Mouse (Mus musculus) common myeloid progenitor, adult 5-6 weeks (primary cell): ENCODE results near the gene Car11. TPM values are rescaled to one million over a fixed set of nuclear protein-coding genes. Genes with fewer than 3 reads are reported as not detected.

ENCODE experiments used
- ATAC-seq: replicated peaks from 2 replicates; pipeline ENCODE4 v1.8.0; 2016; ENCODE audit warnings: low read depth, mild to moderate bottlenecking, moderate TSS enrichment, inconsistent platforms; ENCODE audit not compliant: poor library complexity, severe bottlenecking
- total RNA-seq: library from RNA; stranded (forward); fragments of 200-1000, 187-1606 nt; gene quantifications from 2 replicates; pipeline ENCODE4 v1.2.3, GENCODE M21; 2017

Gene Car11
- total RNA-seq, 1 experiment from 2014 or later, result not detected

DNA sequence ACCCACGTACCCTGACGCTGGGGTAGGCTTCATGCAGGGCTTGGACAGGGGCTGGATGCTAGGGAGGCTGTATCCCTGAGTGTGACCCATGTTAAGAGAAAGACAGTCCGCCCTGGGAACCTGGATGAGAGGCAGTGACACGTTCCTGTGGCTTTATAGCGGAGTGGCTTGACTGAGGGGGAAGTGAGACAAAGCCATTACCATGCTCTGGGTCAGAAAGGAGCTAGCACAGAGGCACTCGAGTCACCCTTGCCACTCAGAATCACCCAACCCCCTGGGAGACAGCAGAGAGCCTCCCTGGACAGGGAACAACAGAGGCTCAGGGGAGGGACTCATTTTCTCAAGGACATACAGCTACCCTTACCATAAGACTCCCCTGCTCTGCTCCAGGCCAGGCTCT, 10.5 kb upstream of the Car11 start:
- ATAC-seq, result 0 out of 2 replicates have a peak, but pooled peaks have one; percentile 30

DNA sequence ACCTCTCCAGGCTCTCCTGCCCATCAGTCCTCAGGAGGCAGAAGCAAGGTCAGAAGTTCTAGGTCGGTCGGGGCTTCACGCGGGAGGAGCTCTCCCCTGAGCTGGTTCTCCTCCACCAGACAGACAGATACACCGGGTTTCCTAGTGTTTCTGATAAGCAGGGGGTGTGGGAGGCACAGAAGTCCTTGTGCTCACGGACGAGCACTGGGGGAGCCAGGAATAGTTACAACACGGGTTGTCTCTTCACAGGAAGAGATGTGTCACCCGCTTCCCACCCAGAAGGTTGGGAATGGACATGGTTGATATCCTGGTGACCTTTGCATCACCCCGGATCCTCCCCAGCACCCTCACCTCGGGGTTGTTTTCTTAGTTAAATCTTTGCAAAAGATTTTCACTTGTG, 9.8 kb upstream of the Car11 start:
- no peak for ATAC-seq

DNA sequence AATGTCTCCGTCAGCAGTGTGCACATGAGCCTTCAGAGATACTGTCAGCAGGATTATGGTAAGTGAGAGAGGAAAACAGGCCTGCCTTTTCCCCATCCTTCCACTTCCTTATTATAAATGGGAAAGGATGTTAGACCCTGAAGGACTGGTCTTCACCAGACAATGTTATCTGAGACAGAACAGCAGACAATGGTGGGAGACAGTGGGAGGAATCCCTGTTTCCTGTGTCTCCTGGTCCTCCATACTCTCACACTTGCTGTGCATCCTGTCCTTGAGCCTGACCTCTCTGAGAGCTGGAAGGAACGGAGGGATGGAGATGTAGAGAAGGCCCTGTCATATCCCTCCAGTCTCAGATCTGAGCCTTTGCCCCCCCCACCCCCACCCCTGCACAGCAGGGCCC, 7.3 kb upstream of the Car11 start:
- no peak for ATAC-seq

DNA sequence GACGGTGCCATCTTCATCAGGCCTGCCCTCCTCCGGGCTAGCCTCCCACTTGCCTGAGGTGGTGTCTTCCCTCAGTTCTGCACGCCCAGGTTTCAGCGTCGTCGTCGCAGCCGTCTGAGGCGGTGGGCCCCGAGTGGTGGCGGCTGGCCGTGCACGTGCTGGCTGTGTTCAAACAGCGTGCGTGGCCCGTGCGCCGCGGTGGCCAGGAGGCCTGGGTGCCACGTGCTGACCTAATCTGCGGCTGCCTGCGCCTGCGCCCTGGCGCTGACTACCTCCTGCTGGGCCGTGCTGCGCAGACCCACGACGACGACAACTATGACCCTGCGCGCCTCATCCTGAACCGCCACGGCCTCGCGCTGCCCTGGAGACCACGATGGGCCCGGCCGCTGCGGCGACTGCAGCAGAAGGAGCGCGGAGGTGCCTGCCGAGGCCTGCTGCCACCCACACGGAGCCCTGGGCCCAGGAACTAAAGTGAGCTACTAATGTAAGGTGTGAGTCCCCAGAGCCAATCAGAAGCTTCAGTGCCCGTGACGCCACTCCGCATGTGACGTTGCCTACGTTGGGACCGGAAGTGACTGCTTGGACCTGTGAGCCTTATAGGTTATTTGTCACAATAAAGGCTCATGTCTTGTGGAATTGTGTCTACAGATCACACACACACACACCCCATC, 5.6 kb upstream of the Car11 start, which contains the start of gene Sec1:
Gene Sec1, minus strand, starts transcription at position 482 of the 671 bp plus-strand sequence.
- ATAC-seq, result no peak

DNA sequence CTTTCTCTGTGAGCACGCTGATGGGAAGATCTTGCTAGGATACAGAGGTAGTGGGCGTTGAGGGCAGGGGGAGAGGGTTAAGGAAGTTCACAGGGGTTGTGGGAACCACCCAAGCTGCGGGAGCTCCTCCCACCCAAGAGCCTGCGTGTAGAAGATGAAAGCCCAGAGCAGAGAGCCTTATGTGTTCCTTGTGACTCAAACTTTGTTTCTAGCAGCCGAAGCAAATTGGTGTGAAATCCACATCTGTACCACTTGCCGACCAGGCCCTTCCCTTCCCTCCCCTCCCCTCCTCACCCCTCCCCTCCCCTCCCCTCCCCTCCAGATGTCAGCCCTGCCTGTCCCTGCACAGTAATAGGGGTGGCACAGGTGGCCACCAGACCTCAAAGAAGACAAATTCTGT, 4.5 kb upstream of the Car11 start:
- ATAC-seq, result no peak

GRCm38 (mm10) chr7:45697894-45698293, 1.7 kb upstream of the Car11 start:
- no peak for ATAC-seq

DNA sequence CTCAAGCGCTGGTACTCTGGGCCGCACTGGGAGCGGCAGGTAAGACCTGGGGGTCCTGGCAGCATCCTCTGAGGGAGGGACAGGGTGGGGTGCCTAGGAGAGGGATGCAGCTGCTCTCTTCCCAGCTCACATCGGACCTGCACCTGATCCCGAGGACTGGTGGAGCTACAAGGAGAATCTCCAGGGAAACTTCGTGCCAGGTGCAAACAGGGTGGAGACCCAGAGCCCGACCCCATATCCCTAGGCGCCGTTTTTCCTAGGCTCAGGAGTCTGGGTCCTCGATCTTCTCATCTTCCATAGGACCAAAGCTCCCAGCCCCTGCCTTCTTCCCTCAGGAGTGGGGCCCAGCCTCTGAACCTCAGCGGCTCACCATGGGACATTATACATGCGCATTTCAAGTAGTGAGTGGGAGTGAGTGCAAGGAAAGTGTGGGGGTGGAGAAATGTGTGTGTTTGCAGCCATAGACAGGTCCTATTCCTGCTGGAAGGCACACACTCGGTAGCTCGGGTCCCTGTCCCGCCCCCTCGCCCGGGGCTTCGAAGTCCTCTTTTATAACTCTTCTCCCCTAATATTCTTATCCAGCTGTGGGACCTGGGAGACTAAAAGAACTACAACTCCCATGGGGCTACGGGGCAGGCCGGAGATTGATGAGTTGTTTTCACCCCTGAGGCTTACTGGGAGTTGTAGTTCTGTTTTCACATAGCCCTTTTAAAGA, 815 bp downstream of the Car11 start:
- ATAC-seq, result 0 out of 2 replicates have a peak, but pooled peaks have one; percentile 19

GRCm38 (mm10) chr7:45701072-45701471, 1.4 kb downstream of the Car11 start:
- ATAC-seq, result no peak

- ATAC-seq, result no peak
These were observed 2.0 kb downstream of the Car11 start for GRCm38 (mm10) chr7:45701607-45702006.

DNA sequence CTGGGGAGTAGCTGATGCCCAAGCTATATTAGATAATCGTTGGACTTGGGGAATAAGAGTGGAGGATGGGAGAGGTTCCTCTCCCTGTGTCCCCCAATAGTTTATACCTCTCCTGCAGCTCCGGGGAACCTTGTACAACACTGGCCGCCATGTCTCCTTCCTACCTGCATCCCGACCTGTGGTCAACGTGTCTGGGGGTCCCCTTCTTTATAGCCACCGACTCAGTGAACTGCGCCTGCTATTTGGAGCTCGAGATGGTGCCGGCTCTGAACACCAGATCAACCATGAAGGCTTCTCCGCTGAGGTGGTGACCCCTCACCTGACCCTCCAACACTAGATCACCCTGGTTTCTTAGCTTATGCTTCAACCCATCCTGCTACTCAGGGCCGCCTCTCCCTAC, 2.7 kb downstream of the Car11 start:
- ATAC-seq, result no peak

GRCm38 (mm10) chr7:45702809-45703520, 3.3 kb downstream of the Car11 start:
- ATAC-seq, result no peak

DNA sequence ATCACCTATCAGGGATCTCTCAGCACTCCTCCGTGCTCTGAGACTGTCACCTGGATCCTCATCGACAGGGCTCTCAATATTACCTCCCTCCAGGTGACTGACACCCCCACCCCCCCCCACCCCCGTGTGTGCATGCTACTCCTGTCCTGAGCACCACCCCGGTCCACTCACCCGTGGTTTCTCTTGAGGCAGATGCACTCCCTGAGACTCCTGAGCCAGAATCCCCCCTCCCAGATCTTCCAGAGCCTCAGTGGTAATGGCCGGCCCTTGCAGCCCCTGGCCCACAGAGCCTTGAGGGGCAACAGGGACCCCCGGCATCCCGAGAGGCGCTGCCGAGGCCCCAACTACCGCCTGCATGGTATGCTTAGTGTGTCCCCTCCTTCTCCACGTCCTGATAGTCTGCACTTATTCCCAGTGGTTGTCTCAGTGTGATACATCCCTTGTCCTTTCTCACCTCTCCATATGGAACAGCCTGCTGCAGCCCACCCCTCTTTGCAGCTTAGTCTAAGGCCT, 3.9 kb downstream of the Car11 start:
- ATAC-seq, result no peak

- peak; percentile 23 for ATAC-seq
These were observed 4.5 kb downstream of the Car11 start for GRCm38 (mm10) chr7:45704046-45704559.

GRCm38 (mm10) chr7:45704730-45705442, 5.2 kb downstream of the Car11 start, which contains the start of gene Dbp:
TSS of gene Dbp (plus strand) at chr7:45705088.
- ATAC-seq, result peak; percentile 75

DNA sequence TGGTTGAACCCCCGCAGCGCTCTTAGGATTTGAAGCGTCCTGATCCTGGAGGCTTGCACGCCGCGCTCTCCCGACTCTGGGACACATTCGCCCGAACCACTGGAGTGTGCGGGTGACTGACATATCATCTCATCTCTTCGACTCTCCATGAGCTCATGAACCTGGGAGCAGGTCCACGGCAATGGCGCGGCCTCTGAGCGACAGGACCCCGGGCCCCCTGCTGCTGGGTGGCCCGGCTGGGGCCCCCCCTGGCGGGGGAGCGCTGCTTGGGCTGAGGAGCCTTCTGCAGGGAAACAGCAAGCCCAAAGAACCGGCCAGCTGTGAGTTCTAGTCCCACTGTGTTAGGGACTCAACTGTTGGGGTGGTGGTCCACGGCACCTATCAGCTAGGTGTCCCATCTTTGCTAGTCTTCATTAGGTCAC, 5.8 kb downstream of the Car11 start:
- no peak for ATAC-seq

DNA sequence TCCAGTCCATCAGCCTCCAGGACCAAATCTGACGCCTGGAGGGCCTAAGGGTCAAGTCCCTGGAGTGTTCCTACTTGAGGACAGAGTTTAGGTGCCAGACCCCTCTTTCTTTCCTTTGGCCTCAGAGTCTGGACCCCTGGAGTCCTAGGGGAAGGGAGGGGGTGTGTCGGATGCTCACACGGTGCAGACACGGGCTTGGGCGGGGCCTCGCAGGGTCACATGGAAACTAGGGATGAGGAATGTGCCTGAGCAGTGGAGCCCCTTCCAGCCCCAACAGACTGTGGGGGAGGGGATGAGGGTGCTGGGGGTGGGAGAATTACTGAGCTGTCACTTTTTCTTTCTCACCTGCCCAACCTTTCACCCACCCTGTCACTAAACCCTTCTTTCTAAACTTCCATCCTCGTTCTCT, 6.2 kb downstream of the Car11 start:
- ATAC-seq, result no peak

DNA sequence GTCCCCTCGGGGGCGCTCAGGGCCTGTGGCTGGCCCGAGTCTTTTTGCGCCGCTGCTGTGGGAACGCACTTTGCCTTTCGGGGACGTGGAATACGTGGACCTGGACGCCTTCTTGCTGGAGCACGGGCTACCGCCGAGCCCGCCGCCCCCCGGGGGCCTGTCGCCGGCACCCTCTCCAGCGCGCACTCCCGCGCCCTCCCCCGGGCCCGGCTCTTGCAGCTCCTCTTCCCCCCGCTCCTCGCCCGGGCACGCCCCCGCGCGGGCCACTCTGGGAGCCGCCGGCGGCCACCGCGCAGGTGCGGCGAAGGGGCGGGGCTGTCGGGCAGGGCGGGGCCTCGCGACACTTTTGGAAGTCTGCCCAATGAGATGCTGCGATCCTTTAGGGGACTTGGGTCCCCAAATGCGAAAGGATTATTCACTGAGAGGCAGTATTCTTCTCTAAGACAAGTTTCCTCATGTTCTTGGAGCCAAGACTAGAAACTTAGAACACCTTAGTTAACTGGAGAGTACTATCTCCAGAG, 7.1 kb downstream of the Car11 start:
- no peak; the same call in 1 of the 2 replicates for ATAC-seq

DNA sequence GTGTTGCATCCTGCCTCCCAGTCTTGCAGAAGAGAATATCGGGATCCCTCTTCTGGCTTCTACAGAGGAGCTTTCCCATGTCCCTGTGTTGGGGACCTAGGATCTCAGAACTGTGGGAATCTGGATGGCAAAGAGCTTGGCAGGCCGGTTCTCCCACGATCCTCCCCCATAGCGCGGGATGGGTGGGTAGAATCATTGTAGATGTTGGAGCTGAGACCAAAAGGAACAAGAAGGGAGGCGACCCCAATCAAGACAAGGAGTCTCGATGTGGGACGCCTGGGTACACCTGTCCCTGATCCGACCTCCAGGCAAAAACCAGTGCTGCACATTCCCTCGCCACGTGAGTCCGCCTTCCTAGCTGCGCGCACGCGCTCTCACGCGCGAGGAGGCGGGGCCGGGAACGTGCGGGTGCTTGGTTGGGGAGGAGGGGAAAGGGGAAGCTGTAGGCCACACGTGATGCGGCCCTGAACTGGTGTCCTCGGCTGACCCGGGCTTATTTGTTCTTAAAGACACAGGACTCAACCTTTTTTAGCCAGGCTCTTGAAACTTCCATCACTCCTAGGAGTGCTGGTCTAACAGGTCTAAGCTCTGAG, 7.8 kb downstream of the Car11 start:
- ATAC-seq, result peak; percentile 42

DNA sequence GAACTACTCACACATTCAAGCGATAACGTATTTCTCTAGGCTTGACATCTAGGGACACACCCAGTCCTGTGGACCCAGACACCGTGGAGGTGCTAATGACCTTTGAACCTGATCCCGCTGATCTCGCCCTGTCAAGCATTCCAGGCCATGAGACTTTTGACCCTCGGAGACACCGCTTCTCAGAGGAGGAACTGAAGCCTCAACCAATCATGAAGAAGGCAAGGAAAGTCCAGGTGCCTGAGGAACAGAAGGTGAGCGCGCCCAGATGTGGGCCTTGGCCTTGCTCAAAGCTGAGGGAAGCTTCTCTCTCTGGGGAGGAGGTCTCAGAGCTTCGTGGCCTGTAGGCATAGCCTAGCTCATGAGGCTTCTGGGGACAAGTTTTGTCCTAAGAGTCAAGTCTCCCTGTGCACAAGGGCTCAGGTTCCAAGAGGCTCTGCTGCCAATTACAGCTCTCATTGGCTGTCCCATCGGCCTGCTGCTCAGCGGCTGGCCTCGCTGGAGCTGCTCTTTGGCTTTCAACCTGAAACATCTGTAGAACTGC, 8.6 kb downstream of the Car11 start:
- ATAC-seq, result no peak
